Comparison of ENCODE assay signal across 22 mouse cellular contexts in the genomic region with DNA sequence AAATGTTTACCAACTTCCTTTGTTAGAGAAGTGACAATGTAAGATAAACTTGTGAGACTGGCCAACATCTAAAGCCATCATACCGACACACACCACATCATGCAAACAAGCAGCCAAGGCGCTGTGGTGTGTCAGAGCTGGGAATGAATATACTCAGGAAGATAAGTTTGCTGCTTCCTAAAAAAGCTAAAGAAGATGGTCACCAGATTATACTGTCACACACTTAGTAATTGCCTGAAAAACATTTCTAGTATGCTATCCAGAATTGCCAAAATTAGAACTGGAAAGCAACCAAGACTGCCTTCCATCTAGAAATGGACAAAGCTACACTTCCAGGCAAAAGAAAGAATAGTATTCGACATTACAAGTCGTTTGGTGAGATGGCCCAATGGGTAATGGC.
"Had no signal": no experiment of that assay in that cellular context is flagged by ENCODE, and none has a peak within 500 bp of the region (broad histone marks: within the 10 kb centered on the region; RNA-seq: fewer than 3 reads in every experiment).

No protein-coding gene starts in this region.

- H3K4me3 ChIP-seq: heart, embryonic 12.5 days; hindbrain, embryonic 13.5 days; hindbrain, embryonic 15.5 days; kidney, embryonic 15.5 days; limb, embryonic 13.5 days; limb, embryonic 15.5 days; liver, embryonic 12.5 days had no signal

- DNase-seq: forebrain, postnatal 0 days; gastrocnemius, postnatal 14 days; gastrocnemius, postnatal 36 days; kidney, adult 11 months; kidney, adult 2 months; kidney, adult 9 months; kidney, postnatal 14 days; kidney, postnatal 36 days; layer of hippocampus, adult 9-11 months; layer of hippocampus, postnatal 36 days; left cerebral cortex, postnatal 4 days had no signal

- H3K4me1 ChIP-seq: heart, embryonic 12.5 days; hindbrain, embryonic 13.5 days; hindbrain, embryonic 15.5 days; kidney, embryonic 15.5 days; limb, embryonic 13.5 days; limb, embryonic 15.5 days; liver, embryonic 12.5 days had no signal

- H3K9ac ChIP-seq: forebrain, postnatal 0 days; heart, embryonic 12.5 days; hindbrain, embryonic 13.5 days; hindbrain, embryonic 15.5 days; kidney, embryonic 15.5 days; limb, embryonic 13.5 days; limb, embryonic 15.5 days; liver, embryonic 12.5 days; liver, embryonic 14.5 days had no signal

- H3K36me3 ChIP-seq: heart, embryonic 12.5 days; hindbrain, embryonic 13.5 days; hindbrain, embryonic 15.5 days; kidney, embryonic 15.5 days; limb, embryonic 13.5 days; limb, embryonic 15.5 days; liver, embryonic 12.5 days had no signal

- H3K9me3 ChIP-seq: heart, embryonic 12.5 days; hindbrain, embryonic 13.5 days; hindbrain, embryonic 15.5 days; kidney, embryonic 15.5 days; limb, embryonic 13.5 days; limb, embryonic 15.5 days; liver, embryonic 12.5 days had no signal

- H3K27ac ChIP-seq: hindbrain, embryonic 13.5 days; hindbrain, embryonic 15.5 days; hindbrain, postnatal 0 days; kidney, embryonic 15.5 days; kidney, postnatal 0 days; limb, embryonic 13.5 days; limb, embryonic 15.5 days; liver, embryonic 12.5 days; liver, embryonic 14.5 days had no signal

- H3K4me2 ChIP-seq: heart, embryonic 12.5 days; hindbrain, embryonic 13.5 days; hindbrain, embryonic 15.5 days; kidney, embryonic 15.5 days; limb, embryonic 13.5 days; limb, embryonic 15.5 days; liver, embryonic 12.5 days had no signal

- H3K27me3 ChIP-seq: heart, embryonic 12.5 days; hindbrain, embryonic 13.5 days; hindbrain, embryonic 15.5 days; kidney, embryonic 15.5 days; limb, embryonic 13.5 days; limb, embryonic 15.5 days; liver, embryonic 12.5 days had no signal

- ATAC-seq: forebrain, postnatal 0 days; hindbrain, postnatal 0 days; intestine, embryonic 16.5 days; liver, embryonic 12.5 days had no signal
